Mouse (Mus musculus) frontal cortex, postnatal 36 days (tissue): ENCODE measurements around the gene Poldip3.
A peak's percentile ranks its signal among the peaks of the same experiment; 100 is the strongest.

ENCODE experiments used
- DNase-seq, 2 experiments: peaks; one replicate each; pipeline ENCODE4 v3.0.0; 2022; ENCODE audit warnings: low spot score in 2 of 2

Poldip3 gene

DNA sequence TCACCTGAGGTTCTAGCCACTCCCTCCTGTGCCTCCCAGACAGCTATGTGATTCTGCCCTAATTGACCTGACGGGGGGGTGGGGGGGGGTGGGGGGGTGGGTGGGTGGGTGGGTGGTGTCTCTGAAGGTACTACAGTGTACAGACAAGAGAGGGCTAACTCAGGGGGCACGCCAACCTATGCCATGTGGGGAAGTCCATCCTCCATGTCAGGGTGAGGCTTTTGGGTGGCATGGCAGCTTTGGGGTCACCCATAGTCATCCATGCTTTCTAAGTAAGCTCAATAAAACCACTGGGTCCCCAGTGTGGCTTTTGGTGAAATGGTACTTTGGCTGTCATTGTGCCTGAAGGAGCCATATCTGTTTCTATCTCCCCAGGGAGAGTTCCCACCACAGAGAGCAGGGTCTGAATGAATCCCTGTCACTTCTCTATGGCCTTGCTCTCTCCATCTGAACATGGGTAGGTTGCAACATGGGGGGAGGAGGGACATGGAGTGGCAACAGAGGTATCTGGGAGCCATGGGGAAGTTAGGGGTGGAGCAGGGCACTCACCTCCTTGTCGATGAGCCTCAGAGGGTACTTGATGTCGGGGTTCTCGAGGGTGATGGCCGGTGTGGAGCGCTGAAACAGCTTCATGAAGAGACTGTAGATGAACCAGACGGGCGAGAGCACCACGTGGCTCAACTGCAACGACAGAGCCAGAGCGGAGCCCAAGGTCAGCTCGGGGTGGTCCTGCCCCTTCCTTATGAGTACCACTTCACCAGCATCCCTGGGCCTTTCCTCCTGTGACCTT, 16.5 kb upstream of the Poldip3 start:
- DNase-seq = no peak

- DNase-seq = no peak
Measured at GRCm38 (mm10) chr15:83164971-83165471, 15.8 kb upstream of the Poldip3 start.

DNA sequence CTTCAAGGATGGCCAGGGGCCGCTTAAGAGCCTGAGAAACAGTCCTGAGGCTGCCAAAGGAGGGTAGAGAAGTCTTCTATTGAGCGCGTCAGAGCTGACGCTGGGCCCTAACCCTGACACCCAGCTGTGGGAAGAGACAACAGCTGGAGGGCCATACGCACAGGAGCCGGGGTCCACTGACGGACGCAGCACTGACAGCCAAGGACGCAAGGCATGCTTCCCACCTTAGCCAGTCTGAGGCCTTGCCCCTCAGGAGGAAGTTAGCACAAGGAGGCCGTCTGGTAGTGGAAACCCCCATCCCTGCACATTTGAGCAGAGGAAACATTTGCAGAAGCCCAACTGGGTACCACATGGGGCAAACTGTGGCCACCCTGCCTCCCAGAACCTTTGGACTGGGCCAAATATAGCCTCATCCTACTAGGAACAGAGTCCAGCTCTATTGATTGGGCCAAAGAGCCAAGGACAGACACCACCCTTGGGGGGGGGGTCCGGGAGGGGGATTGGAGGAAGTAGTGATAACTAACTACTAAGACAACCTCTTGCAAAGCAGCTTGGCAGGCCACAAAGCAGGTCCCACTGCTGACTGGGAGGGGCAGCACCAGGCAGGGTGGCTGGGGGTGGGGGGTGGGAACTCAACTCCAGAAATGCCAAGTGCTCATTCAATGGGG, 13.8 kb upstream of the Poldip3 start:
- DNase-seq = no peak

DNA sequence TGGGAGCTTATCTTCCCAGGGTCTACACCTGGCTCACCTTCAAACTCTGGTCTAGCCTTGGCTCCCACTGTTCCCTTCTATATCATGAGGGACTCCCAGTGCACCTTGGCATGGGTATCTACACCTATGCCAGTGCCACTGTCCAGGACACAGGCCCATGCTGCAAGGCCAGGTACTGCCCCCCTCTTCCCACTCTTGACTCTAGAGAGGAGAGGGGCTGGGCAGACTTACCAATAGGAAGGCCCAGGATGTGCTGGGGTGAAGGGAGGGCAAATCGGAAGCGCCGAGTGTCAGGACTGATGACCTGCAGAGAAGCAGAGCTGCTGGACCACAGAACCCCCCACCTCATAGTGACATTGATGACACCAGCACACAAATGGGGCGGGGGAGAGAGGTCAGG, 12.8 kb upstream of the Poldip3 start:
- no peak for DNase-seq

DNA sequence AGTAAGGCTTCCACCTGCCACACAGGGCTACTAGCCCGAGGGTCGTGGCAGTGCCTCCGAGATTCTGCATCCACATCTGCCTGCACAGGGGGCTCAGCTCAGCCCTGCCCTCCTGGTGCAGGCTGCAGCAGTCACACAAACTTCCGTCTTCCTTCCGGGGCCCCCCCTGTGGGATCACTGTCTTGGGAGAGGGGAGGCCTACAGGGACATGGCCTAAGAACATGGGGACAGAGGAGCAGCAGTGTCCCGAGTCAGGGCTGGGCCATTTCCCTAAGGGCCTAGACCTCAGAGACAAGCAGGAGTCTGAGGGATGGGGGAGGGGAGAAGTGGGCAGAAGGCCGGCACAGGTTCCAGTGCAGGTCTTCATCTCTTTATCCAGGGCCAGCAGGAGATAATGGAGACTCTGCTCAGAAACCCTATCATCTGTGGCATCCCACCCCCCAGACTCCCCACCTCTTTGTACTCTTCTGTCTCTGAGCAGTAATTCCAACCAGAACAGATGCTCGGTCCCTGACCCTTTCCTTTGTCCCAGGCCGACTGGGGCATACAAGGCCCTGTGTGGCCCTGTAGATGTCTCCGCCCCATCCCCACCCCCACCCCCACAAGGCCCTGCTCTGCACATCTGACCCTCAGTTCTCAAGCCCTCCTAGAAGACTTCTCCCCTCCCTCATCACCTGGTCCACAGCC, 12.0 kb upstream of the Poldip3 start:
- no peak for DNase-seq

DNA sequence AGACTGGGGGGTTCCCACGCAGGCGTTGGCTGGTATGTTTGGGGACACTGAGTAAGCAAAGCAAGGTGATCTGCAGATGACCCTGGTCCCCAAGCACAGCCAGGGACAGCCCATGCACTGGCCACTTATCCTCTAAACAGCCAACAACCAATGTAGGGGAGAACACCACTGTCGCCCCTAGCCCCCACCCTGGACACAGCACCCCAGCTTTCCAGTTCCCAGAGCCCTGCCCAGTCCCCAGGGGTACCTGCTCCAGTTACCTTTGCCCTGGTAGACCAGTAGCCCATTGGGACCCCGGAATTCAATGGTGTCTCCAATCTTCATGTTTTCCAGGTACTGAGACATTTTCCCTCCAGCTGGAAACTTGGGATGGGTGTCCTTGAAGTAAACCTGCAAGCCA, 11.4 kb upstream of the Poldip3 start:
- DNase-seq = no peak

GRCm38 (mm10) chr15:83159823-83160222, 10.6 kb upstream of the Poldip3 start:
- DNase-seq = no peak

GRCm38 (mm10) chr15:83158587-83159160, 9.5 kb upstream of the Poldip3 start:
- no peak for DNase-seq

GRCm38 (mm10) chr15:83157667-83158064, 8.5 kb upstream of the Poldip3 start:
- no peak for DNase-seq

GRCm38 (mm10) chr15:83156929-83157666, 7.9 kb upstream of the Poldip3 start:
- DNase-seq = no peak

GRCm38 (mm10) chr15:83155672-83156419, 6.7 kb upstream of the Poldip3 start:
- no peak for DNase-seq

- DNase-seq = no peak
Measured at GRCm38 (mm10) chr15:83154309-83154708, 5.1 kb upstream of the Poldip3 start.

GRCm38 (mm10) chr15:83150694-83151093, 1.5 kb upstream of the Poldip3 start:
- DNase-seq = no peak

DNA sequence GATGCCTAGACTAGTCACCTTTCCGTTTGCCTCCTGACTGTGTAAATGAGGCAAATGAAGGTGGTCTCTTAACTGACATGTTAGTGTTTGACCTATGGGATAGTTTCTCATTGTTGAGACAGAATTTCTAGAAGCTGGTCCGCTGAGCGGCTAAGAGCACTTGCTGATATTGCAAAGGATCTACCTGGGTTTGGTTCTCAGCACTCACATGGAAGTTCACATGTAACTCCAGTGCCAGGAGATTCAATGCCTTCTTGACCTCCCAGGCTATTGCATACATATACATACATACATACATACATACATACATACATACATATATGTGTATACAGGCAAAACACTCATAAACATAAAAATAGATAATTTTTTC, 874 bp upstream of the Poldip3 start:
- no peak for DNase-seq

DNA sequence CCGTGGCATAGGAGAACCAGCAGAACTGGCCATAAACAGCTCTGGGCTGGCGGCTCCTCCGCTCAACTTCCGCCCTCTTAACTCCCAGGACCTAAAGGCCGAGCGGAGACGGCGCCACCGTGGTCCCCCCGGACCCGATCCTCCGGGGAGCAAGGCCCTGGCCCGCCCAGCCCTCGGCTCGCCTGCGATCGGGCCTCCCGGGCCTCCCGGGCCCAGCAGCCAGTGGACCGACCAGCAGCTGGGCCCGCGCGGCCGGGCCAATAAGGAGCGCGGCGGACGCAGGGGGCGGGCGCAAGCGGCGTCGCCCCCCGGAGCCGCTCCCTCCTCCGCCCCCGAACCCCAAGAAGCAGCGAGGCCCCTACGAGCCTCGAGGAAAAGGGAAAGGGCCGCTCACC, 386 bp downstream of the Poldip3 start:
- DNase-seq = no peak

DNA sequence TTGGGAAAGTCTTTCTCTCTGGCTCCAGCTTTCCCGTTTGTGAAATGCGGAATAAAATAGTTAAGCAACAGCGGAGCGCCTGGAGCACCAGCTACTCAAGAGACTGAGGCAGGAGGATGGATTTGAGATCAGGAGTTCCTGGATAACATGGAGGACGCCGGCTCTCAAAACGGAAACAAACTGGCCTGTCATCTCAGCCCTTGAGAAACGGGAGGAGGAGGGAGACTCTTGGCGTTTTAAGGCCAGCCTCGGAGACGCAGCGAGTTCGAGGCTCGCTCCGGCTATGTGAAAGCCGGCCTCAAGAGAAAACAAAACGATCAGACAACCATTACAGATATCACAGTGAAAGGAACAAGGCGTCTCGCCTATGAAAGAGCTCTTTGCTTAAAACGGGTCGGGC, 789 bp downstream of the Poldip3 start:
- DNase-seq = no peak

DNA sequence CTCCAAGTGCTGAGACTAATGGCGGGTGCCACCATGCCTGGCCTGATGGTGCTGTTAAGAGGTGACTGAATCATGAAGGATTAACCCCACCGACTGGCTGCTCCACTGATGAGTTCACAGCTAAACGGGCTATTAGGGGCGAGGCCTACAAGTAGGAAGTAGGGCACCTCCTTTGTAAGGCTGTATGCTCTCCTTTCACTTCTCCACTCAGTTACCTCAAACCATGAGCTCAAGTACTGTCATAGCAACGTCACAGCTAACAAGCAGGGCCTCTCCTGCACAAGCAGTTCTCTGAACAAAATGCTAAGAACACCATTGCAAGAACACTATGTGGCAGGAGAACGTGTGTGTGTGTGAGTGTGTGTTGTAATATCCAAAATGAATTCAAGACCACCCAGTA, 3.6 kb downstream of the Poldip3 start:
- DNase-seq = no peak

GRCm38 (mm10) chr15:83142861-83143260, 6.3 kb downstream of the Poldip3 start:
- DNase-seq = peak; percentile 21 to 56

- no peak for DNase-seq
Measured at GRCm38 (mm10) chr15:83135654-83136053, 13.5 kb downstream of the Poldip3 start.

DNA sequence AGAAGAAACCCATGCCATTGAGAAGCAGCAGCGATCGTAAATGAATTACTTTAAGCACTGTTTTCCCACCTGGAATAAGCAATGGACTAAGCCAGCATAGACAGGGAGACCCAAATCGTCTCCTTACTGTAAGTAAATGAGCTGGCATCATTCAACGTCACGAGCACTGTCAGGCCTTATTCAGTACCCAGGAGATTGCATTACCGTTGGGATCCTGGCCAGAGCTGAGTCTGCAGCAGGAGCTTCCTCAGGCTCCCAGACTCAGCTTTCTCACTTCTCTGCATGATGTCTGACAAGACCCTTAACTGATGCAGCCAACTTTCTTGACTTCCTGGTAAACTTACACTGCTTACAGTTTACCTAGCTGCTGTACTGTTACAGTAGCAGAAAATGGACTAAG, 14.5 kb downstream of the Poldip3 start:
- no peak for DNase-seq
